Mouse (Mus musculus): ENCODE measurements around the gene Gm10974.

Gm10974 gene

DNA sequence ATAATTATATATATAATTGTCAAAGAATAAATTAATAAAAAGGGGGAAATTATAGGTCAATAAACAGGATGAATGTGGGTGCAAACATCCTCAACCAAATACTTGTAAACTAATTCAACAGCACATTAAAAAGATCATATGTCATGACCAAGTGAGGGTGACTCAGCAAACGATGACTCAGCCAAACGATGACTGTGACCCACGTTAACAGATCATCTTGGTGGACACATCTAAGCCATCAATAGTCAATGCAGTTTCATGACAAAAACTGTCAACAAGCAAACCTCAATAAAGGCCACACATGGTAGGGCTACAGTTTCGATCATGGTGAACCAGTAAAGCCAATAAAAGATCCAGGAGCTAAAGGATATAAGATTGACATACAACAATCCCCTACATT lies 6.7 kb upstream of the Gm10974 start:
- no peak for DNase-seq (ENCODE audit: low spot score)

DNA sequence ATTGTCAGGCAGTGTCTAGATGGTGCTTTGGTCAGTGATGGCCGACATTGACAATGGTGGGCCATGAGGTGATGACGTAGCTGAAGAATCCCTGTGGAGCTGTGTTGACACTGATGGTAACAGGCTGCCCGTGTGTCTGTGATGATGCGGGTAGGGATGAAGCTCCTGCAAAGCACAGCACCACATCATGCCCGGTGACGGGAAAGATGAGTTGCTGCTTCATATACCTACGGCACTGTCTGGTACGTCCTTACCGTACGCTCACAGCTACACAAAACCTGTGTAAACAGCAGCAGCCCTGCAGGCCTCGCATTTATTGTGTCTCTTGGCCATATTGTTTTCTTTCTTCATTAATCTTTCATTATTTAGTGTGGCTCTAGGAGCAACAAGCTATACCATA lies 1.2 kb upstream of the Gm10974 start:
- DNase-seq (ENCODE audit: low spot score): no peak

DNA sequence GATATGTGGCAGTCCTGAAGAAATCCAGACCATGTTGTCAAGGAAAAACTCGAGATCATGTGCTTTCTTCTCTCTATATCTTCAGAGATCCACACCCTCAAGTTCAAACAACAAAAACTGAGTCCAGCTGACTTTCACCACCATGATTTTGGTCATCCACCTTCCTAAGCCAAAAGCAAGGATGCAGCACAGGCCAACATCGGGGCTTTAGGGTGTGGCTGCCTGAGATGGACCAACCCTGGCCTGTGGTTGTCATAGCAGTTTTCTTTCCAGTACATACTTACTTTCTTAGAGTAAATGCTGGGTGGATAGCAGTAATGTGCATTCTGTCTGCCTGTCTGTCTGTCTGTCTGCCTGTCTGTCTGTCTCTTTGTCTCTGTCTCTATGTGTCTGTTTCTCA lies 294 bp upstream of the Gm10974 start:
- no peak for DNase-seq (ENCODE audit: low spot score)

DNA sequence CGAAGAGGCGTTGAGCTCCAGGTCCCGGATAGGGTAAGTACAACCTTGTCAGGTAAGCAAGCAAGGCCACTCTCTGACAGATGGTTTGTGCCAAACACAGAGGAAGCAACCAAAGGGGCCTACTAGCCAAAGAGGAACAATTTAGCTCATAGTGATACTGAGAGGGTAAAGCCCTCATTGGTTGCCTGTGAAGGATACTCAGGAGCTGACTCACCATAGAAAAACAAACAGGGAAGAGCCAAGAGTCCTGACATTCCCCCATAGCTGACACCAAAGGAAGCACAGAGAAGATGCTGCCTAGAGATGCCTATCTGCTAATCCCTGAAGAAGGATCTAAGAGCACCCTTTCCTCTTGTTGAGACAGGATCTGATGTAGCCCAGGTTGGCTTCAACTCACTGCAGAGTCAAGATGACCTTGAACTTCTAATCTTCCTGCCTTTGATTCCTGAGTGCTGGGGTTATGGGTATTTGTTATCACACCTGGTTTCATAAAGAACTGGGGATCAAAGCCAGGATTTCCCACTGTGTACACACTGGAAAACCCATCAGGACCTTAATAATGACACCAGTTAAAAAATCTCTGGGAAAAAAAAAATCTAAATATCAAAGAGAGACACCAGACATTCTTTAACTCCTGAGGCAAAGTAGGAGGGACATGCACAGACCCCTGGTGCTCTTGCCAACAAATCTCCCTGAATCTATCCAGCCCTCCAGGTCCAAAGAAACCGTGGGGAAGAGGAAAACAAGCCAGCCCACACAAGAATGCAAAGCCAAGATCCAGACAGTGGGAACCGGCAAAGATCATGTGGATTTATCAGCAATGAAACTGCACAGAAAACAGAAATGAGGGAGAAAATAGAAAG lies 3.6 kb downstream of the Gm10974 start:
- DNase-seq (ENCODE audit: low spot score): no peak

DNA sequence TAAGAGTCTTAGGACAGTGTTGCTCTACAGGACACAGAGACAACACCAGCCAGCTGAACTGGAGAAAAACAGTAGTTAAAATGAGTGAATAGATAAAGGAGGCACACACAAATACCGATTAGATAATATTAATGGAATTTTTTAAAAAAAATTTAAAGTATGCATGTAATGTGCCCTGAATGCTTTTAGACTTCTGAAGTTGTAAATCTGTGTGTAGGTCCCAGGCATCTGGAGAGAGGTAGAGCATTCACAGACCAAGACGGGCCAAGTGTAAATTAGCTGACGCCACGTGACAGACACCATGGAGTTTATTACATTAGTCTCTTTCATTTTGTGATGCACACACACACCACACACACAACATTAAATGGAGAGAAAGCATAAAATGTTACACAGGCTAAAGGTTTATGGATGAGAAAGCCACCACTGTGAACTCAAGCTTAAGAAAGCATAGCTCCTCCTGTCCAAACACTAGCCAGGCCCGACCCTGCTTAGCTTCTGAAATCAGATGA lies 4.3 kb downstream of the Gm10974 start:
- DNase-seq (ENCODE audit: low spot score): no peak

DNA sequence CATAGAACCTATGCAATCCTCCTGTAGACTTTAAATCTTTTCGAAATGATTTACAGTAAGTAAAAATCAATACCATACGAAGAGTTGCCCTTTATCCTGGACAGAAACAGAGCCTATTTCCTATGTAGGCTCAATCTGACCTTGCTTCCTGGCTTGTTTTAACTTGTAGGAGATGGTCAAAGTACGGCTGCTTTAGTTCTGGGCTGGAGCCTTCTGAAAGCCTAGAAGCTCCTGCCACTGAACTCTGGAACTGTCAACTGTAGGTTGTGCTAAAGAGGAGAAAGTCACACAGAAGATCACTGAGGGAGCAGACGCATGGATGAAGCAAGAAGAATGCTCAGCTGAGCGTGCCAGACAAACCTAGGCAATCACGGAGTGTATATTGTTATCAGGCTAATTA lies 5.3 kb downstream of the Gm10974 start:
- no peak for DNase-seq (ENCODE audit: low spot score)

DNA sequence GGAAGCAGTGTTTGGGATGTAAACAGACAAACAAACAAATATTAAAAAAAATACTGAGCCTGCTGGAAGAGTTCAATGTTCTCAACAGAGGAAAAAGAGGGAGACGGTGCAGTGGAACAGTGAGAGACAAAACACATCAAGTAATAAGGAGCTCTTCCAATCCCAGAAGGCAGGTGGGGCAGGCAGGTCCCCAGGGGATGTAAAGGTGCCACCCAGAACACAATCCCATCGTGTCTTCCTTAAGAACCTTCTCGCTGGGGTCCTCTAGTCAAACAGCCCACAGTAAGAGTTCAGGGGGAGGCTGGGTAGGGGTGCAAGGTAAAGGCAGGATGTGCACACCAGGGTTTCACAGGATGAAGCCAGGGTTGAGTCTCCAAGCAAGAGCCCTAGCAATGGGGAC lies 7.7 kb downstream of the Gm10974 start:
- no peak for DNase-seq (ENCODE audit: low spot score)

DNA sequence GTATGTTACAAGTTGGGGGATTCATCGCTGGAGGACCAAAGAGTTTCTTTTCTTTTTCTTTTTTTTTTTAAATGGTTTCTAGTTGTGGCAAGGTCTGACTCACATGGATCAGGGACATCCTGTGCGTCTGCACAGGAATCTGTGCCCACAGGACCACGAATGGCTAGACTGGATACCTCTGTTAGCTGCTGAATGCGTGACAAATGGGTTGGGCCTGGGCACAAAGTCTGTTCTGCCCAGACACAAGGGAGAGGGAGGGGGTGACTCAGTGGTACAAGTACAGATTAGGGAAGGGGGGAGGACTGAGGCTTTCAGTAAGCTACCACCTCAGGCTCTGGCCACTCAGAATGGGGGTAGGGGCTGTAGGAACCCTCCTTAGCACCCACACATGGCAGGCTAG lies 10.0 kb downstream of the Gm10974 start:
- no peak for DNase-seq (ENCODE audit: low spot score)

DNA sequence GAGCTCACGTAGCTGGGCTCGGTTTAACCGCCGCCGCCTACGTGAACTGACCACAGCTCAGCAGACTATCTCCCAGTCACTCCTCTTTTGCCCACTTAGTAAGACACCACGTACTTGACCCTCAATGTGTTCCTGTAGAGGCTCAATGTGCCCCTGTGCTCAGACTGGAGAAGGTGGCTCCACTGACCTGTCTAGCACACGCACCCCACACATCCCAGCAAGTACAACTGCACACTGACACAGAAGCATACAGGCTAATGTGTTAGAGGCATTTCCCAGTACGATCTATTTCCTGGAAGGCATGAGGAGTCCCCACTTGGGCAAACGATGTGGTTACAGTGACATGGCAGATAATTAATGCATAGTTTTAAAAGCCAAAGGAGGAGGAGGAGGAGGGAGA lies 10.9 kb downstream of the Gm10974 start:
- DNase-seq (ENCODE audit: low spot score): no peak

DNA sequence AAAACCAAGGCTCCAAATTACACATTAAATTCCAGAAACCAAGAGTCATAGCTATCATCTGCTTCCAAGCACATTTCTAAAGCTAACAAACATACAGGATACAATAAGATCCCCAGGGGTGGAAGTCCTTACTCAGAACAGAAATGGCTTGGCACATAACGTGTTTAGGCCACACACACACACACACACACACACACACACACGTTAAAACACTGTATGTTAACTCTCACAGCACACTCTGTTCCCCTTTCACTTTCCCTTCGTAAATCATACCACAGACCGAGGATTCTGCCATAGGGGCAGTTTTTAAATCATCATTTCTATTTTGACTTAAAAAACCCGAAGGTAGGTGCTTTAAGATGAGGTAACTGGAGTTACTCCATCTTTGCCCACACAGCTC lies 18.5 kb downstream of the Gm10974 start:
- no peak for DNase-seq (ENCODE audit: low spot score)

DNA sequence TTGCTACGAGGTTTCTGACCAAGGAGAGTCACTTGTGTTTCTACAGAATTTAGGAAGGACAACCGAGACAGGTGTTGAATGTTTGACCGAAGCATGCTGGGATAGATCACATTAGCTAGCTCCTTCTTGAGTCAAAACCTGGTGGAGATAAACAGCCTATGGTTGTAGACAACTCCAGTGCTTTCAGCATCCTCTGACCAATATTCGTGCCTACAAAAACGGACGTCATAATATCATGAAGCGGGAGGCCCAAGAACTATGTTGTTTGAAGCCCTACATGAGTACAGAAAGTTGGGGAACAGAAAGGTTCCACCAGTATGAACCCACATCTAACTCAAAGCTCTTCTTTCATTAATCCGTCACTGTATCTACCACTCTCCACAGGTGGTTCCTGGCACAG lies 19.2 kb downstream of the Gm10974 start:
- no peak for DNase-seq (ENCODE audit: low spot score)

DNA sequence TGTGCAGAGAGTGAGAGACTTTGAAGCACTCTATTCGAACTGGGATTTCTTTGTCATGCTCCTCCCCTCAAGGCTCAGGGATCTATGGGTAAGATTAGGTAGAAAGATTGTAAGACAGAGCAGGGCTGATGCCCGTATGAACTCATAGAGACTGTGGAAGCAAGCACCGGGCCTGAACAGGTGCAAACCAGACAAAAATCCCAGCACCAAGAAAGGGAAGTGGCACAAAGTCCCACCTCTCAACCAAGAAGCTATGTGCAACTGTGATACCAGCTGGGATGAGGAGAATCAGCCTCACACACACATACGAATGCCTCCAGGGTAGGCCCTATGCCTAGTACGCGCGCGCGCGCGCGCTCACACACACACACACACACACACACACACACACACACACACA lies 20.1 kb downstream of the Gm10974 start:
- no peak for DNase-seq (ENCODE audit: low spot score)

DNA sequence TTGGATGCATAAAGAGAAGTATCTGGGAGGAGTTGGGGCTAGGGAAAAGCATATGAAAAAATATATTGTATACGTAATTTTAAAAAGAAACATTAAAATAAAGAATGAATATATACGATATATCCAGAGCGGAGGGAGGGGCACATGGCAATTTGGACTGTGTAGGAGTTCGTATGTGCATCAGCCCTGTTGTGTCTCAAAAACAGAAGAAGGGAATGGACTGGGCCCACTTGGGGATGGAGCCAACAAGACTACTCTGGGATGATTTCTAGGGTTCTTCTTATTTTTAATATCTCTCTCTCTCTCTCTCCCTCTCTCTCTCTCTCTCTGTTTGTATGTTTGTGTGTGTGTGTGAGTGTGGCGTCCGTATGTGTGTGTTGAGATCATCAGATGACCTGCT lies 20.7 kb downstream of the Gm10974 start:
- DNase-seq (ENCODE audit: low spot score): no peak

DNA sequence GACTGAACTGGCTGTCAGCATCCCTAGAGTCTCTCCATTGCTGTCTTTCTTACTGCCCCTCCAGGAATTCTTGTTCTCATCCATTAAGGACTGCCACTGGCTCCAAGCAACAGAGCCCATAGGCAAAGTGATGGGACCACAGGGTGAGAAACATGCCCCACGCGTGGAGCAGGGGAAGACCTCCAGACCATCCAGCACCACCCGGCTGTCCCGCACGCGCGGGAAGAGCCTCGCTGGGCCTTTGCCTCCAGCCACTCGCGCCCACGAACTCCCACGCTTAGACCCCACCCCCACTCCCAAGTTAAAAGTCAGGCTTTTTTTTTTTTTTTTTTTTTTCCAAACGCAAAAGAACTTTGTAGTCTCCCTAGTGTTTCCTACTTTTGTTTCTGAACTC lies 21.7 kb downstream of the Gm10974 start:
- peak; percentile 65 for DNase-seq (ENCODE audit: low spot score)

DNA sequence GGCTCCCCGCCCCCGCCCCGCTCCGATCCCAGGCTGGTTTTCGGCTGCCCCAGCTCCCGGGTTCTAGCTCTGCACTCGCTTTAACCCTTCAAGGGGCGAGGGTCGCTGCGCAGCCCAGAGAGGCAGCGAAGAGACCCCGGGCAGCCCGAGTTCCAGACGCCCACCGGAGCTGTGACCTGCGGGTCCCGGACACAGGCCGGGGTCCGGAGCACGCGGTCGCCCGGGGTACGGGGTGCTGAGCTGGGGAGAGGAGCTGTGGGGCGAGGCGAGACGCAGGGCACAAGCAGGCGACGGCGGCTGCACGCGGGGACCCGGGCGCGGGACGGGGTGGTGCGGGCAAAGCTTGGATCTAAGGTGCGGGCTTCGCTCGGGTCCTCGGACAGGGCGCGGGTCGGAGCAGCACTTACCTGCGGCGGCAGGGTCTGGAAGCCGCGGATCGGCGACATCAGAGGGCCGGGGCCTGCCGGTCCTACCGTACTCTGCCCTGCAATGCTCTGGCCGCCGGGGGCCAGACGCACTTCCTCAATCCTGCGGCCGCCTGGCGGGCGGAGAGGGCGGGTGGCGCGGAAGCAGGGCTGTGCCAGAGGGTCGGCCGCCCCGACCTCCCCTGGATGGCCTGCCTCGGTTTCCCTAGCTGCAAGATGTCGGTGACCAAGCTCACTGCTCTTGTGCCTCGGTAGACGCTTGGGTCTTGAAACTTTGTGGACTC lies 22.3 kb downstream of the Gm10974 start, which contains the start of gene Lrrk1:
Gene Lrrk1 (minus strand): TSS at position 538 of the 709 bp plus-strand sequence.
- peak; percentile 68 for DNase-seq (ENCODE audit: low spot score)

DNA sequence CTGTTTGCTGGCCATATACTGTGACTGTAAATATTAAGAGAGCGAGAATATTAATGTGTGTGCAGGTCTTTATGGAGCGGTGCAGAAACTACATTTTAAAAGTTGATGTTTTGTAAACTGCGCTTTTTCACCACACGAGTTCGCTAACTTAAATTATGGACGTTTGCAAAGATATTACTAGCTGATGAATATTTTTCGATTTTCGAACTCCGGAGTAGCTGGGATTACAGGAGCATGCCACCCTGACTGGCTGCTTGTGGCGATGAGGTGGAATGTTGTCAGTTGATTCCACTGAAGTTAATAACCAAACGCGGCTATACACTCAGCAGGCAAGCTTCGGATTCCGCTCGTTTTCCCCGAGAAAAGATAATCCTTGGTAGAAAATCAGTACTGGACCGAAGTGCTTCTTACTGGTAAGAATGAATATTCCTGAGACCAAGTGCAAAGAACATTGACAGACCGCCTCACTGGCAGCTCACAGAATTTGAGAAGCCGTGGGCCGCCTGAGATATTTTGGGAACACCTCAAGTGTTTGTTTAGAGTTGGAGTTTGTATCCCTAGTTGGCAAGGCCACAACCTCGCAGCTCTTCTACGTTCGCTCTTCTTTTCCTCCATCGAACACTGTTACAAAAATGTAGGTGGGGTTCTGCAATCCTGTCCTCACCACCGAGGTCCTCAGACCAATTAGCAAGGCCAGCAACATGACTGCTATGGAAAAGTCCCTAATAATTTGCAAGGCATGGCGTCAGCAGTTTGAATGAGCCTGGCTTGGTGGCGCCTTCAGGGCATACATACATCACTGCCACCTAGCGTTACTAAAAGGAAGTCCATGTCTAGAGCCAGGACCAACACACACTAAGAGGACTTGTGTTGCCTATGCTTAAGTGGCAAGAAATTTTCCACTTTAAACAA lies 23.2 kb downstream of the Gm10974 start:
- no peak for DNase-seq (ENCODE audit: low spot score)

DNA sequence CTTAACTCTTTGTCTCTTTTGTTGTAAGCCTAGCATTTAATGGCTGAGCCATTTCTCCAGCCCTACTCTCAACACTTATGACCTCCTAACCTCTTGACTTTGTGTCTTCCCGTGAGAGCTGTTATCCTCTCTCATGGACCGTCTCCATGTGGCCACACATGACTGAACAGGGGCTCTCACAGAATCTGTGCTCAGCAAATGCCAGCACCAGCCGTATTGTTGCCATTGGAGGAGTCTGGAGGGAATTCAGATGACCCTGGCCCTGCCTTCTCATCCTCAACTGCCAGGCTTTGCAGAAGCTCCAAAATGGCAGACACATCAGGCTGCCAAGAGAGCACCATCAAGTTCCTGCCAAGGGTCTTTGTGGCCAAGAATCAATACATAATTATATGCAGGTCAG lies 31.6 kb downstream of the Gm10974 start:
- no peak for DNase-seq (ENCODE audit: low spot score)

DNA sequence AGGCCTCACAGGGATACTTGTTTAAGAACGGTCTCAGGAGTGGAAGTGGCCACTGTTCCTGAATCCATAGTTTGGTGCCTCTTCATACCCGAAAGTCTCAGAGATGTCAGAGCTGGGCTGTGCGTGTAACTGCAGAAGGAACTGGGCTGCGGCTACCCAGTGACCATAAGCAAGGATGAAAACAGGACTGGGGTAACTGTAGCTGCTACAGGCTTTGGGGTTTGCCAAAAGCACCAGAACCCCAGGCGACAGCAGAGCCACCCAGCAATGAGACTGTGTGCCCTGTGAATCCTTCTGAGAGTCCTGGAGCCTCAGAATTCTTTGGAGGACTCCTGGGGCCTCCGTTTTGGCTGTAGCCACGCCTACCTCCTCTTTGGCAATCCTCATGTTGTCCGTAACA lies 35.9 kb downstream of the Gm10974 start:
- DNase-seq (ENCODE audit: low spot score): no peak

DNA sequence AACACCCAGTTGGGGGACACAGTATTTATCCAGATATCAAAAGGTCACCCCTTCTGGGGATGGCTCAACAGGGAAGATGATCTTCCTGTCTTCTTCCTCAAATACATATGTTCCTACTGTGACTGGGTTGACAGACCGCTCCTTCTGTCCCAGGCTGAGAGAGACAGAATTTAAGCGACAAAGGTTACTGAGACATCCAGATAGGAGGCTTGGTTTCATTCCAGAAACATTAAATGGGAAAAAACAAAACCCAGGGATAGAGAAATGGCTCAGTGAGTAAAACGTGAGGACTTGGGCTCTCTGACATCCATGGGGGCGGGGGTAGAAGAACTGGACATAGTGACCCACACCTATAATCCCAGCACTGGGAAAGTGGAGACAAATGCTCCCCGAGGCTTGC lies 37.2 kb downstream of the Gm10974 start:
- no peak for DNase-seq (ENCODE audit: low spot score)

DNA sequence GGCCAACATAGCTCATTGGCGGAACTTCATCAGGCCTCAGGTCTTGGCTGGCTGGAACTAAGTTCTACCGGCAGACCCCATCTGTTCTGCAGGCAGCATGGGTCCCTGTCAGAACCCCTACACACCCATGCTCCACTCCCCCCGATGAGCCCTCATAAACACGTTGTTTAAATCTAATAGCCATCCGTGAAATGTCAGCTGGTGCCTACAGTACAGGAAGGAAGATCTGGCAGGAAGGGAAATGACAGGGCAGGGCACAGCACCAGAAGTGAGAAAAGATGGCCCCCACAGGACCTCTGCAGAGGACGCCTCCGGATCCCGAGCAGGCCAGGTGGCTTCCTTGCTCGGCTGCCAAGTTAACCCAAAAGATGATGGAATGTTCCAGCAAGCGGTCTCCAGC lies 38.4 kb downstream of the Gm10974 start:
- DNase-seq (ENCODE audit: low spot score): no peak

DNA sequence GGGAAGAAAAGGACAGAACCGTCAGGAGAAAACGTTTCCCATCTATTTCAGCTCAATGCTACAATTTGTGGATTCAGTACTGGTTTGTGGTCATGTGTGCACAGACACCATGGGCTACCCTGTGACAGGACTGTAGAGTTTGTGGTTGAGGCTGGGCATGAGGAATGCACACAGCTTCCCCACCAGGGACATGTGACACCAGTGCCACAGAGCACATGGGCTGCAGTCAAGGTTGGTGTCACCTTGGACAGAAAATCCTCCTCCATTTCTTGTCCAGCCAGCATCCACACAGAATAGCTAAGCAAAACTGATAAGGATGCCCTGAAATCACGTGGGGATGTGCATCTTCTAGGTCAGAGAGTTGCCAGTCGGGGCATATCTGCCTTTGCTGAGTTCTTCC lies 39.1 kb downstream of the Gm10974 start:
- no peak for DNase-seq (ENCODE audit: low spot score)

DNA sequence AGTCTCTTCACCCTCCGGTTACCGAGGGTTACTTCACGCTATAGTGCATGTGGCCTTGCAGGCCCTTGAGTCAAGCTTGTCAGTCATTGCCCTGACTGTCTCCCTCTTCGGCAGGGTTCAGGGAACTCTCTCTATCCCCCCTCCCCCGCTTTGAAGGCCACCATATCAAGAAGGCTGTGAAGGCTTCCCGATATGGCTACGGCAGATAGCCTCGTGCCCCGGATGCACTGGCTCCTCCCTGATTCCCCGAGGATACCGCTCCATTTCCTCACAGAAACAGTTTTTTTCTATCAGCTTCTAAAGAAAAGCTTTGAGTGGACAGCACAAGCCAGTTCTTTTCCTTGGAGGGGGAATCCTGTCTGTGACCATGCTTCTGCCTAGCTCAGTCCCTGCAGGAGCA lies 39.8 kb downstream of the Gm10974 start:
- no peak for DNase-seq (ENCODE audit: low spot score)
